Mouse (Mus musculus) lung, embryonic 14.5 days (tissue): ENCODE measurements around the gene Nxpe3. TPM values are rescaled to one million over a fixed set of nuclear protein-coding genes. Genes with fewer than 3 reads are reported as not detected.
A peak's percentile ranks its signal among the peaks of the same experiment; 100 is the strongest.

ENCODE experiments used
- ATAC-seq: fragments of 200-750 bp; cut with Nextera tagmentation; 2 replicates; pipeline ENCODE4 v1.8.0; 2017; ENCODE audit warnings: mild to moderate bottlenecking, moderate TSS enrichment, moderate library complexity; ENCODE audit not compliant: insufficient read depth
- DNase-seq: peaks from one replicate; pipeline ENCODE4 v3.0.0-alpha.2; 2015
- H3K27ac ChIP-seq: fragments of 300-500 bp; sonication (generic); 2 replicates; pipeline ENCODE4 v1.5.1; 2014; ENCODE audit warnings: low read depth, mild to moderate bottlenecking, moderate library complexity
- H3K27me3 ChIP-seq: fragments of 300-500 bp; sonication (generic); 2 replicates; pipeline ENCODE4 v1.6.1; 2014; ENCODE audit warnings: low read length, control low read depth; ENCODE audit not compliant: insufficient read depth
- H3K36me3 ChIP-seq: fragments of 300-500 bp; sonication (generic); 2 replicates; pipeline ENCODE4 v1.6.1; 2014; ENCODE audit warnings: control low read depth; ENCODE audit not compliant: insufficient read depth
- H3K4me1 ChIP-seq: fragments of 300-500 bp; sonication (generic); 2 replicates; pipeline ENCODE4 v1.6.1; 2014; ENCODE audit warnings: antibody characterized with exemption, control low read depth; ENCODE audit not compliant: insufficient read depth
- H3K4me2 ChIP-seq: fragments of 300-500 bp; sonication (generic); 2 replicates; pipeline ENCODE4 v1.6.1; 2014; ENCODE audit warnings: mild to moderate bottlenecking
- H3K4me3 ChIP-seq: fragments of 300-500 bp; sonication (generic); 2 replicates; pipeline ENCODE4 v1.5.1; 2014; ENCODE audit warnings: low read depth, low read length
- H3K9ac ChIP-seq: fragments of 300-500 bp; sonication (generic); 2 replicates; pipeline ENCODE4 v1.6.1; 2014
- H3K9me3 ChIP-seq: fragments of 300-500 bp; sonication (generic); 2 replicates; pipeline ENCODE4 v1.6.1; 2016; ENCODE audit warnings: low read depth, low read length, control low read depth
- CTCF ChIP-seq: IDR thresholded peaks from 2 replicates; pipeline ENCODE4 v1.5.1; 2016; ENCODE audit warnings: antibody characterized with exemption, low read depth
- WGBS: fragments of 180-500 bp; shearing (Covaris S2); extraction: QIAGEN DNeasy Blood & Tissue Kit; methylation state at CpG from one replicate; pipeline ENCODE4 v1.1.7; 2014; 5-methylcytosine and 5-hydroxymethylcytosine counted together
- polyA plus RNA-seq: library from polyadenylated mRNA; unstranded; fragments of >200 nt; fragmentation: Nextera tagmentation; extraction: Ambion mirVana; gene quantifications from 2 replicates; pipeline ENCODE4 v1.2.1, GENCODE M21; 2014

Nxpe3 gene
- polyA plus RNA-seq, 1 experiment from 2014 or later, result 1.7 TPM

- Histone ChIP-seq H3K27me3 (no peaks in the 10 kb centered on the region), H3K4me2 (peak overlapping the region; percentile 85), H3K4me3 (peak overlapping the region; percentile 76), H3K9me3 (no peaks in the 10 kb centered on the region), H3K9ac (peak overlapping the region; percentile 70), H3K4me1 (no peaks in the 10 kb centered on the region), H3K27ac (peak overlapping the region; percentile 86), H3K36me3 (0 out of 2 replicates have a peak, but pooled peaks cover under 1% of the 10 kb centered on the region)
- no peak for TF ChIP-seq CTCF
- WGBS, result 3% methylated on average over 9 of the region's 9 CpGs
- ATAC-seq (peak; percentile 15; the same call in 1 of the 2 replicates), DNase-seq (peak; percentile 57)
These were observed 588 bp upstream of the Nxpe3 start for GRCm38 (mm10) chr16:55895651-55896095.

GRCm38 (mm10) chr16:55894536-55894892, 571 bp downstream of the Nxpe3 start:
- peak overlapping the region; percentile 76 for H3K4me3 ChIP-seq
- no peaks in the 10 kb centered on the region for H3K27me3 ChIP-seq
- DNase-seq, result peak; percentile 77
- TF ChIP-seq CTCF, result no peak
- peak overlapping the region; percentile 86 for H3K27ac ChIP-seq
- H3K4me1 ChIP-seq, result no peaks in the 10 kb centered on the region
- peak; percentile 54 for ATAC-seq
- no peaks in the 10 kb centered on the region for H3K9me3 ChIP-seq
- 0% methylated on average over 4 of the region's 4 CpGs for WGBS
- peak overlapping the region; percentile 70 for H3K9ac ChIP-seq
- peak overlapping the region; percentile 85 for H3K4me2 ChIP-seq
- 0 out of 2 replicates have a peak, but pooled peaks cover 6% of the 10 kb centered on the region for H3K36me3 ChIP-seq

- 0 out of 2 replicates have a peak overlapping the region, but pooled peaks have one; percentile 76 for H3K4me3 ChIP-seq
- H3K4me2 ChIP-seq, result peak overlapping the region; percentile 85
- H3K27me3 ChIP-seq, result no peaks in the 10 kb centered on the region
- no peak for DNase-seq
- H3K4me1 ChIP-seq, result no peaks in the 10 kb centered on the region
- no peak for ATAC-seq
- no peak overlapping the region for H3K27ac ChIP-seq
- no peak overlapping the region for H3K9ac ChIP-seq
- 54% methylated on average over 8 of the region's 8 CpGs for WGBS
- no peak for TF ChIP-seq CTCF
- H3K9me3 ChIP-seq, result no peaks in the 10 kb centered on the region
- H3K36me3 ChIP-seq, result 0 out of 2 replicates have a peak, but pooled peaks cover 6% of the 10 kb centered on the region
These were observed 1.5 kb downstream of the Nxpe3 start for GRCm38 (mm10) chr16:55893410-55894107.

GRCm38 (mm10) chr16:55892484-55892883, 2.6 kb downstream of the Nxpe3 start:
- 66% methylated on average over 6 of the region's 7 CpGs for WGBS
- no peak for ATAC-seq
- Histone ChIP-seq H3K4me1 (no peaks in the 10 kb centered on the region), H3K9ac (no peak overlapping the region), H3K4me2 (no peak overlapping the region), H3K9me3 (no peaks in the 10 kb centered on the region), H3K27me3 (no peaks in the 10 kb centered on the region), H3K4me3 (no peak overlapping the region), H3K36me3 (peaks cover 10% of the 10 kb centered on the region; the same call in 1 of the 2 replicates), H3K27ac (no peak overlapping the region)
- no peak for TF ChIP-seq CTCF
- no peak for DNase-seq

GRCm38 (mm10) chr16:55891346-55891745, 3.7 kb downstream of the Nxpe3 start:
- Histone ChIP-seq H3K27me3 (no peaks in the 10 kb centered on the region), H3K9me3 (no peaks in the 10 kb centered on the region), H3K36me3 (peaks cover 10% of the 10 kb centered on the region; the same call in 1 of the 2 replicates), H3K4me1 (no peaks in the 10 kb centered on the region), H3K4me3 (no peak overlapping the region), H3K27ac (no peak overlapping the region), H3K4me2 (no peak overlapping the region), H3K9ac (no peak overlapping the region)
- ATAC-seq (no peak), DNase-seq (no peak)
- WGBS, result 87% methylated on average over 7 of the region's 7 CpGs
- TF ChIP-seq CTCF, result no peak

GRCm38 (mm10) chr16:55890346-55891136, 4.5 kb downstream of the Nxpe3 start:
- H3K4me2 ChIP-seq, result no peak overlapping the region
- TF ChIP-seq CTCF, result no peak
- H3K4me1 ChIP-seq, result no peaks in the 10 kb centered on the region
- WGBS, result 83% methylated on average over 19 of the region's 19 CpGs
- H3K9me3 ChIP-seq, result no peaks in the 10 kb centered on the region
- peaks cover 10% of the 10 kb centered on the region; the same call in 1 of the 2 replicates for H3K36me3 ChIP-seq
- DNase-seq (no peak), ATAC-seq (no peak)
- H3K9ac ChIP-seq, result no peak overlapping the region
- no peaks in the 10 kb centered on the region for H3K27me3 ChIP-seq
- no peak overlapping the region for H3K4me3 ChIP-seq
- no peak overlapping the region for H3K27ac ChIP-seq

GRCm38 (mm10) chr16:55889451-55889850, 5.6 kb downstream of the Nxpe3 start:
- Histone ChIP-seq H3K9me3 (no peaks in the 10 kb centered on the region), H3K36me3 (peaks cover 13% of the 10 kb centered on the region; the same call in 1 of the 2 replicates), H3K27me3 (no peaks in the 10 kb centered on the region), H3K4me3 (no peak overlapping the region), H3K27ac (no peak overlapping the region), H3K4me1 (no peaks in the 10 kb centered on the region), H3K9ac (no peak overlapping the region), H3K4me2 (no peak overlapping the region)
- ATAC-seq, result no peak
- 82% methylated on average over 3 of the region's 3 CpGs for WGBS
- no peak for DNase-seq
- no peak for TF ChIP-seq CTCF
